Mouse (Mus musculus) heart, adult 2 months (tissue): ENCODE results near the gene Fam193b.

Experiments used
- CTCF ChIP-seq: fragments of 200-600 bp; IDR thresholded peaks from 2 replicates; pipeline ENCODE4 v1.8.1; 2022; ENCODE audit warnings: antibody characterized with exemption, mild to moderate bottlenecking, moderate library complexity
- POLR2A ChIP-seq: fragments of 200-500 bp; IDR thresholded peaks from 2 replicates; pipeline ENCODE4 v1.6.1; 2011; ENCODE audit warnings: mild to moderate bottlenecking, low read depth, low read length, control low read depth; ENCODE audit not compliant: insufficient read depth

DNA sequence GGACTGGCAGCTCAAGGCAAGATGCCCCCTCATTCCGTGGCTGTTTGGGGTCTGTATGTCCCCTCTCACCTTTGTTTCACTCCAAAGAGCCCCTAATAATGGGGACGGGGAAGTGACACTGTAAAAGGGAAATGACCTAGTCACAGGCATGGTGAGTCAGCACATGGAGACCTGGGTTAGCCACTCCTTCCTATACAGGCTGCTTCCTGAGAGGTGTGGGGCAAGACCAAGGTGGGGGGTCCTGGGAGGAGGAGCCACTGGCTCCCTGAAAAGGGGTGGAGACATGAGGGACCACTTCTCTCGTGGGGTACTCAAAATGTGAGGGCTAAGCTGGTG, 60.6 kb downstream of the Fam193b start:
- TF ChIP-seq POLR2A = no peak; the same call in 1 of the 2 replicates
- TF ChIP-seq CTCF = no peak
